Comparison of ENCODE assay signal across 9 mouse cellular contexts in genomic region chr6:4456691-4457447, GRCm38 (mm10). TPM values are rescaled to one million over a fixed set of nuclear protein-coding genes. Genes with fewer than 3 reads are reported as not detected.
A peak's percentile ranks its signal among the peaks of the same experiment; 100 is the strongest.
DNase-seq lines count a peak whose midpoint lies in the region; ATAC-seq lines count a peak whose summit lies in the region.
"Had no signal": no experiment of that assay in that cellular context is flagged by ENCODE, and none has a peak within 500 bp of the region (broad histone marks: within the 10 kb centered on the region; RNA-seq: fewer than 3 reads in every experiment).

No protein-coding gene starts in this region.

- peaks cover 15% of the 10 kb centered on the region; the same call in 1 of the 2 replicates for H3K4me1 ChIP-seq in heart, embryonic 11.5 days (ENCODE audit: control insufficient read depth, insufficient read depth, low read length)
- peaks cover 24% of the 10 kb centered on the region for H3K4me1 ChIP-seq in limb, embryonic 15.5 days
- no peaks in the 10 kb centered on the region for H3K4me1 ChIP-seq in forebrain, embryonic 15.5 days

- H3K4me2 ChIP-seq in heart, embryonic 11.5 days, result no peak overlapping the region
- peak overlapping the region; percentile 40 for H3K4me2 ChIP-seq in limb, embryonic 15.5 days
- no peak overlapping the region for H3K4me2 ChIP-seq in forebrain, embryonic 15.5 days (replicated peaks)
- H3K4me2 ChIP-seq: midbrain, embryonic 11.5 days had no signal

- DNase-seq in 416B (ENCODE audit: low read depth) (peak; percentile 12), R1 (ENCODE audit: low read depth, low spot score) (peak; percentile 13)
- no peak for DNase-seq in left cerebral cortex, postnatal 10 days (ENCODE audit: extremely low spot score in 1 of 2, low spot score in 2 of 2)
- no peak for DNase-seq in left cerebral cortex, postnatal 25 days (ENCODE audit: low spot score in 2 of 2)
- DNase-seq in left cerebral cortex, adult 8-10 months (ENCODE audit: low spot score in 2 of 2), result no peak

- H3K27me3 ChIP-seq in heart, embryonic 11.5 days (ENCODE audit: control insufficient read depth, insufficient read depth, low read length), result no peaks in the 10 kb centered on the region
- H3K27me3 ChIP-seq in limb, embryonic 15.5 days, result no peaks in the 10 kb centered on the region
- H3K27me3 ChIP-seq in forebrain, embryonic 15.5 days, result no peaks in the 10 kb centered on the region

- H3K9ac ChIP-seq in heart, embryonic 11.5 days (ENCODE audit: low read depth, low read length), result no peak overlapping the region
- H3K9ac ChIP-seq in limb, embryonic 15.5 days, result no peak overlapping the region
- H3K9ac ChIP-seq in forebrain, embryonic 15.5 days (replicated peaks), result no peak overlapping the region

- peak overlapping the region; percentile 77 for H3K27ac ChIP-seq in heart, embryonic 11.5 days (ENCODE audit: low read depth, low read length)
- peak overlapping the region; percentile 94 for H3K27ac ChIP-seq in limb, embryonic 15.5 days
- no peak overlapping the region for H3K27ac ChIP-seq in forebrain, embryonic 15.5 days (replicated peaks)

- H3K36me3 ChIP-seq in heart, embryonic 11.5 days (ENCODE audit: control insufficient read depth, insufficient read depth, low read length), result no peaks in the 10 kb centered on the region
- no peaks in the 10 kb centered on the region for H3K36me3 ChIP-seq in limb, embryonic 15.5 days
- no peaks in the 10 kb centered on the region for H3K36me3 ChIP-seq in forebrain, embryonic 15.5 days

- ATAC-seq in heart, embryonic 11.5 days (replicated peaks; ENCODE audit: insufficient number of reproducible peaks, low FRiP score, low TSS enrichment), result no peak
- ATAC-seq in limb, embryonic 15.5 days (ENCODE audit: insufficient number of reproducible peaks, low FRiP score, low TSS enrichment, low read depth), result peak; percentile 56; the same call in 1 of the 2 replicates
- ATAC-seq in forebrain, embryonic 15.5 days (replicated peaks), result no peak

- intact Hi-C loops in left cerebral cortex, postnatal 10 days (cut with DNase I), result no loop called here
- intact Hi-C loops in left cerebral cortex, postnatal 25 days (cut with DNase I), result no loop called here

- H3K9me3 ChIP-seq in heart, embryonic 11.5 days (replicated peaks; ENCODE audit: control insufficient read depth, low read length), result no peaks in the 10 kb centered on the region
- no peaks in the 10 kb centered on the region for H3K9me3 ChIP-seq in limb, embryonic 15.5 days
- no peaks in the 10 kb centered on the region for H3K9me3 ChIP-seq in forebrain, embryonic 15.5 days

- no peak overlapping the region for H3K4me3 ChIP-seq in heart, embryonic 11.5 days (ENCODE audit: low read depth, low read length)
- H3K4me3 ChIP-seq in limb, embryonic 15.5 days, result peak overlapping the region; percentile 8
- H3K4me3 ChIP-seq in forebrain, embryonic 15.5 days, result no peak overlapping the region

- WGBS in heart, embryonic 11.5 days (ENCODE audit: insufficient replicate concordance), result 50% methylated on average over 12 of the region's 12 CpGs
- 25% methylated on average over 12 of the region's 12 CpGs for WGBS in limb, embryonic 15.5 days
- 69% methylated on average over 12 of the region's 12 CpGs for WGBS in forebrain, embryonic 15.5 days

RNA-seq across cellular contexts. Expression of gene Col1a2, which starts 47.7 kb away (rescaled TPM):
- 113 and 141 TPM in 2 replicates for polyA plus RNA-seq in heart, embryonic 11.5 days (2014; fragmentation: Nextera tagmentation; extraction: Ambion mirVana)
- polyA plus RNA-seq in limb, embryonic 15.5 days (2015; fragmentation: Nextera tagmentation; extraction: Ambion mirVana), result 2,665 and 3,005 TPM in 2 replicates
- 10 to 100 TPM; 47.2 to 53.0 TPM for total RNA-seq in left cerebral cortex, postnatal 10 days (2021)
- 10 to 100 TPM; 26.8 to 32.8 TPM for total RNA-seq in left cerebral cortex, postnatal 25 days (2021)
- 10 to 100 TPM; 12.9 to 16.4 (median 16.0) TPM for total RNA-seq in left cerebral cortex, adult 8-10 months (2022)
- 38.6 and 40.4 TPM in 2 replicates for polyA plus RNA-seq in forebrain, embryonic 15.5 days (2015; fragmentation: Nextera tagmentation; extraction: Ambion mirVana)

Comparison
In these comparisons a context has a peak if more than half of its experiments do, and no peak if none do; other contexts are left out.
1. DNase-seq: peak in 416B (single experiment) and R1 (single experiment); none in left cerebral cortex, postnatal 10 days (0 of 2), left cerebral cortex, postnatal 25 days (0 of 2) and left cerebral cortex, adult 8-10 months (0 of 2).